Mouse (Mus musculus) gastrocnemius, adult 18-20 months (tissue): ENCODE data around the gene Ppp1r2. TPM values are rescaled to one million over a fixed set of nuclear protein-coding genes. Genes with fewer than 3 reads are reported as not detected.

Experiments
- DNase-seq: peaks from one replicate; pipeline ENCODE4 v3.0.0; 2021; ENCODE audit warnings: low spot score
- microRNA-seq: library from miRNA; unstranded; fragments of <30 nt; microRNA quantifications from one replicate; pipeline ENCODE4 v1.2.0, GENCODE M21; 2021
- total RNA-seq, 2 experiments: library from RNA; stranded (reverse); gene quantifications; 2 replicates each; pipeline ENCODE4 v1.2.3; 2021

The Ppp1r2 gene
- total RNA-seq, 2 experiments from 2014 or later, result 83.4 to 98.3 TPM

DNA sequence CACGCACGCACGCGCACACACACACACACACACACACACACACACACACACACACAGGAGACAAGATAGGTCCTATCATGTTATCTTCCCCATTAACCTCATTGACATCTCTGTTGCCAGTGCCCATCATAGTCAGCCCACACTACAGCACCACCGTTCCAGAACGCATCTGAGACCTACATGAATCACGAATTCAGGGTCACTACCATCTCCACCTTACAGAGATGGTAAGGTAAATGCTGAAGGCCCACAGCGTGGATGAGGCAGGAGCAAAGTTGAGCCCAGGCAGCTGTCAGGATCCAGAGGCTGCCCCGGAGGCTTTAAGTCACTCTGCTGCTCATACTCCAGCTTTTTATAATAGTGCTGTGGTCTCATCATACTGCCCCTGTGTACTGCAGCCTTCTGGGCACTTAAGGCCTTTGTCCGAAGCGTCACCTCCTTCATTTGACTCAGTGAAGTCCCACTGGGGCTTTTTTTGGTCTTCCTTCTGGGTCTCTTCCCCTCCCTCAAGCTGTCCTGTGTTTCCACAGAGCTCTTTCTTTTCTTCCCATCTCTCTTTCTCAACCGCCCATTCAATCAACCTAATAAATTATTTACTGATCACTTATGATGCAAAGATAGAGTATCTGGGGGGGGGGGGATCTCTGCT, 40.1 kb downstream of the Ppp1r2 start:
- no peak for DNase-seq

DNA sequence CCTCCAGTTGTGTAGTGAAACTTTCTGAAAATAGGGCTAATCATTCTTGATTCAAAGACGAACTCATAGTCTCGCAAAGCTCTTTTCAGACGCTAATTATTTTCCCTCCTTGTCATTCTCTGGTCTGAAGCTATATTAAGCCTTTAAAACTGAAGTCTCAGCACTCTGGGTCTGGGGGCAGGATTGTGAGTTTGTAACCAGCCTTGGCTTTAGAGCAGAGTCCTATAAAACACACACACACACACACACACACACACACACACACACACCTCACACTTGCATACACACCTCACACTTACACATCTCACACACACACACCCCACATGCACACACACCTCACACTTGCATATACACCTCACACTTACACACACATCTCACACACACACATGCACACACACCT, 40.7 kb downstream of the Ppp1r2 start:
- no peak for DNase-seq

DNA sequence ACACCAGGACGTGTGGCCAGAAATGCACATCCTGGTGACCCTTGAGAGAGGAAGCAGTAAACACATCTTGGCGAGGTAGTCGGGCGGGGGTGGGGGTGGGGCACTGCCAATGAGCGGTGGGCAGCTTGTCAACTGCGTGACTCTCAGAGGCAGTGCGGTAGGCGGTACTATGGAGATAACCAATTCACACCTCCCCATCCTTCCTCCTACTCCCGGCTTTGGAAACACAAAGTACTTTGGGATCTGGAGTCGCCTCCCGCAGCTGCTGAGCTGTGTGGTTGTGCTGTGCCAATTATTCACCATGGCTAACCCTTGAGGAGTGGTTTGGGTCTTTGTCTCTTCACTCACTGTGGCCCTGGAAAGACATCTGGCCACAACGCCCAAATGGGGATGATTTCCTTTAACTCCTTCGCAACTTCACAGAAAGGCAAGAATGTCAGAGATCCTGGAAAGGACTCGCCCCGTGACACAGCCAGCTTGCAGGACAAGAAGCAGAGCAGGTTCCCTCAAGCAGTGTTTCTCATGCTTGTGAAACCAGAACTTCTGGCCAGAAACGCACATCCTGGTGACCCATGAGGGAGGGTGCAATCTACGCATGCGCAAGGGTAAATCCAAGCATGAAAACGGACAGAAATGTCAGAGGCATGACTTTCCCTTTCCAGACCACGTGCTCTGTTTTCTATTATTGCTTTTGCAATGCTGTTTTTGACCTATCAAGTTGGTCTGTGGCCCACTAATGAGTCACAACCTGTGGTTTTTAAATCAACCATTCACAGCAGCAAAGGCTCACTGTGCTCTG, 41.3 kb downstream of the Ppp1r2 start:
- peak; percentile 88 for DNase-seq

DNA sequence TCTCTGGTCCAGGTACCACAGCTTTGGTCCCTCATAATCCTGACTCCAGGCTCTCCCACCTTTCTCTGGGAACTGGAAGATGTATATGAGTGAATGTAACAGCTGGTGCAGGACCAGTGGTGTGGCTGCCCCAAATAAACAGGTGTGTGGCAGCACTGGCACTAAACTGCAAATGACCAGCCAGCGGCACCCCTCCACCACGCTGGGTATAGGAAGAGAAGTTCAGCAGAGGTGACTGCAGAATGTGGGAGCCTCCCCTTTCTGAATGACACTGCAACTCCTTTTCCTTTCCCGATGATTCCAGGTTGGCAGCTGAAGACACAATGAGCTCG, 41.9 kb downstream of the Ppp1r2 start:
- peak; percentile 25 for DNase-seq

DNA sequence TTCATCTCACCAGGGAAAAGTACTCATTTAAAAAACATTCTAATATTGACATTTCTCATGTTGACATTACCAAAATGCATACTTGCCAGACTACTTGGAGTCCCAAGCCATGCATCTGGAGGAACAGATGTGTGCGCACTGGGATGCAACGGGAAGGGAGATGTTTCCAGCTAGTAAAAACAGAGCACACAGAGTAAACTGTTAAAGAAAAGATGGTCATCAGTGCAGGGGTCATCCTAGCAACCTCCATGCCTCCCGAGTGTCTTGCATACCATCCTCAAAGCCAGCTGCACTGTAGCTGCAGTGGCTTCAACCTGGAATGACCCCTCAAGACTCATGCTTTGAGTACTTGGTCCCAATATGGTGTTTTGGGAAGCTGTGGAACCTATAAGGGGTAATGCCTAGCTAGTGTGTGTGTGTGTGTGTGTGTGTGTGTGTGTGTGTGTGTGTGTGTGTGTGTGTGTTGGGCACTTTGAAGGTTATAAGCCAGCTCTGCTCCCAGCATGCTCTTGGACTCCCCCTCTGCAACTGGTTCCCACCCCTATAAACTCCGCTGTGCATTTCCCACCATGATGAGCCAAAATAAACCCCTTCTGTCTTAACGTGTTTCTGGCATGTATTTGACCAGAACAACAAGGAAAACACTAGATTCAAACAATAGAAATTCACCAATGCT, 42.4 kb downstream of the Ppp1r2 start:
- DNase-seq, result no peak

DNA sequence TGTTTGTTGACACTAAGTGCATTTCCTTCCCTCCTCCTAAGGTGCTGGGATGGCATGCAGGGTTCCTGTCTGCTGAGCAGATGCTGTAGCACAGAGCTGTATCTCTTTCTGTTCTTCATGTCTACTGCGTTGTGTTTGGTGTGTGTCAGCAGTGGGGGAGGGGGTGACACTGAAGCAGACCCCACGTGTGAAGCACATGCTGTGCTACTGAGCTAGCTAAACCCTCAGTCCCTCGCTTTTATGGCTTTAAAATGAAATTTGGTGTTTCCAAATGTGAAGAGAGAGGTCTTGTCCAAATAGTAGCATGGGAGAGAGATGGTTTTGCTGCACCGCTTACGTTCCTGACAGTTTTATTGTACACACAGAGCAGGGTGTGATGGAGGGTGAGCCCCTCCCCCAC, 43.5 kb downstream of the Ppp1r2 start:
- DNase-seq, result no peak

DNA sequence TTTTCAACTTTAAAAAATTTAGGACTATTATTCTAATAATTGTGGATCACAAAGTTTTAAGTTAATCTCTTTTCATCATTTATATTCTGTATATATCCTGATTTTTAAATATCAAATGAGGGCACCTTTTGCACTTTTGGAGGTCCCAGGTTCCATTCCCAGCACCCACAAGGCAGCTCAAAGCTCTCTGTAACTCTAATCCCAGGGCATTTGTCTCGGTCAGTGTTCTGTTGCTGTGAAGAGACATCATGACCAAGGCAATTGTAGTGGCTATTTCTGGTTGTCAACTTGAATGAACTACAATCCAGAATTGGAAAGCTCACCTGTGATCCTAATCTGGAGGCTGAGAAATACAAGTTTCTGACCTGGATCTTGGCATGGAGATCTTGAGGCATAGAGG, 47.3 kb downstream of the Ppp1r2 start:
- DNase-seq, result no peak

DNA sequence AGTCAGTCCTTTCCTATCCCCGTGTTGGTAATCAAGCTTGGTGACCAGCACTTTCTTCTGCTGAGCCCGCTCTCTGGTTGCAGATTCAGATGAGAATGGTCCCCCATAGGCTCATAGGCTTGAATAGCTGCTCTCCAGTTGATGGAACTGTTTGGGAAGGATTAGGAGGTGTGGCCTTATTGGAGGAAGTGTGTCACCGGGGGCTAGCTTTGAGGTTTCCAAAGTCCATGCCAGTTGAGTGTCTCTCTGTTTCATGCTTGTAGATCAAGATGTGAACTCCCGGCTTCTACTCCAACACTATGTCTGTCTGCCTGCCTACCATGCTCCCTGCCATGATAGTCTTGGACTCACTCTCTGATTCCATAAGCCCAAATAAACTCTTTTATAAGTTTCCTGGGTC, 59.8 kb downstream of the Ppp1r2 start:
- DNase-seq, result no peak

- DNase-seq, result no peak
Measured at GRCm38 (mm10) chr16:31213463-31213862, 61.6 kb downstream of the Ppp1r2 start.

- no peak for DNase-seq
Measured at GRCm38 (mm10) chr16:31211503-31211902, 63.6 kb downstream of the Ppp1r2 start.

DNA sequence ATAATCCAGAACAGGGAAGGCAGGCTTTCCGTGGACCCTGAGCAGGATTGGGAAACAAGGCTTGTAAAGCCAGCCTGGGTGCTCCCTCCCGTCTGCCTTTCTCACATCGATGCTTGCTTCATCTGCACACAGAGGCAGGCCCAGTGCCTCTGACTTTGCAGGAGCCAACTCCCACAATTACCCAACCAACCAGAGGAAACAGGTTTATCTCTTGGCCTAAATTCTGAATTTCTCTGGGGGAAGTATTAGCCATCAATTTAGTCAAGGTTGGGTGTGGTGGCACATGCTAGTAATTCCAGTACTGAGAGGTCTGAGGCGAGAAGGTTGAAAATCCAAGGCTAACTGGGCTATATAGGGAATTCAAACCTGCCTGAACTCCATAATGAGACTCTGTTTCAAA, 64.6 kb downstream of the Ppp1r2 start:
- DNase-seq, result no peak

GRCm38 (mm10) chr16:31209911-31210310, 65.2 kb downstream of the Ppp1r2 start:
- DNase-seq, result no peak

DNA sequence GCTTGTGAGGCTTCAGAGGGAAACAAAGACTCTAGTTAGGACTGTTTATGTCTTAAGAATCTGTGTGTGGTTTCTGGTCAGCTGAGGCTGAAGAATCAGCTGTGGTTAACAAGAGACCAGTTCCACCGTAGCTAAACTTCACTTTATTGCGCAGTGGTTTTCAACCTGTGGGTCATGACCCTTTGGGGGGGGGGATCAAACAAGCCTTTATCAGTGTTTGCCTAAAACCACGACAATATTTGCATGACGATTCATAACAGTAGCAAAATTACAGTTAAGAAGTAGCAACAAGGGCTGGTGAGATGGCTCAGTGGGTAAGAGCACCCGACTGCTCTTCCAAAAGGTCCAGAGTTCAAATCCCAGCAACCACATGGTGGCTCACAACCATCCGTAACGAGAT, 69.4 kb downstream of the Ppp1r2 start:
- DNase-seq, result no peak

- no peak for DNase-seq
Measured at GRCm38 (mm10) chr16:31205187-31205586, 69.9 kb downstream of the Ppp1r2 start.

GRCm38 (mm10) chr16:31204216-31204615, 70.9 kb downstream of the Ppp1r2 start:
- no peak for DNase-seq

DNA sequence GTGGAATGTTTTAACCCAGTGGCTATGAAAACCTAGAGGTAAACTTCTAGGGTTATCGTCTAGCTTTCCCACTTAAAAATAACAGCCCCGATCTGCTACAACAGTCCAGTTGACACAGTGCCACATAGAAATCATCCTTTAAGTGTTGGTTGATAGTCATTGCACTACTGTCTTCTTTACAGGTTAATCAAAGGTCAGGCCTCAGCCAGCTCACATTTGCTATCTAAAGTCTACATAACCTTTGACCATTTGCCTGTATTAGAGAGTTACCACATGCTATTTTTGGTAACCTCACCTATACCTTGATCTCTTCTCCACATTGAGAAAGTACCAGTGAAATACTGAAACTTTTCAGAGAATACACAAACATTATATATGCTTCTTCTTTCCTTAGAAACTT, 73.4 kb downstream of the Ppp1r2 start:
- DNase-seq, result no peak

Small RNA genes within 50 kb of the gene (microRNA-seq; reads per million reads assigned to microRNA genes)
- gene Gm27415, result not detected

Other genes starting within 250 kb of the Ppp1r2 start
- gene Xxylt1, start 193.8 kb downstream of the Ppp1r2 start, total RNA-seq, result 1 to 10 TPM; 2.6 to 4.1 TPM
- 1 to 10 TPM; 6.9 to 9.3 TPM for gene Acap2, start 74.0 kb downstream of the Ppp1r2 start, total RNA-seq
- gene Apod, start 39.5 kb upstream of the Ppp1r2 start, total RNA-seq, result 10 to 100 TPM; 41.6 to 82.1 TPM
- gene Bdh1, start 147.0 kb upstream of the Ppp1r2 start, total RNA-seq, result 100 to 1,000 TPM in 1 of 2 experiments, 10 to 100 TPM in 1; 61.4 to 145 TPM